Mouse (Mus musculus): Measurements from ENCODE around the gene Fads2.

GRCm38 (mm10) chr19:10039615-10040014, 61.9 kb downstream of the Fads2 start:
- TF ChIP-seq CTCF (IDR thresholded peaks at IDR 0.05; ENCODE audit: borderline replicate concordance, insufficient read depth, low read depth, low read length) (peak; percentile 51; the same call in 1 of the 2 replicates), POLR2A (IDR thresholded peaks at IDR 0.05; ENCODE audit: borderline replicate concordance, insufficient read depth, low read length) (no peak)

Measured in cerebellum, adult 2 months (tissue).